Mouse (Mus musculus) kidney, embryonic 16.5 days (tissue): Measurements from ENCODE around the gene Fam184b. TPM values are rescaled to one million over a fixed set of nuclear protein-coding genes. Genes with fewer than 3 reads are reported as not detected.

Source experiments
- ATAC-seq: fragments of 200-750 bp; cut with Nextera tagmentation; 2 replicates; pipeline ENCODE4 v1.8.0; 2017; ENCODE audit warnings: moderate TSS enrichment; ENCODE audit not compliant: low FRiP score, low TSS enrichment
- H3K27ac ChIP-seq: fragments of 300-500 bp; sonication (generic); 2 replicates; pipeline ENCODE4 v1.5.1; 2014; ENCODE audit warnings: low read length
- H3K27me3 ChIP-seq: fragments of 300-500 bp; sonication (generic); 2 replicates; pipeline ENCODE4 v1.6.1; 2014; ENCODE audit warnings: low read length, control low read depth, mixed read lengths; ENCODE audit not compliant: insufficient read depth
- H3K36me3 ChIP-seq: fragments of 300-500 bp; sonication (generic); 2 replicates; pipeline ENCODE4 v1.6.1; 2014; ENCODE audit warnings: low read length, control low read depth, mixed read lengths; ENCODE audit not compliant: insufficient read depth
- H3K4me1 ChIP-seq: fragments of 300-500 bp; sonication (generic); 2 replicates; pipeline ENCODE4 v1.6.1; 2014; ENCODE audit warnings: low read length, control low read depth, mixed read lengths; ENCODE audit not compliant: insufficient read depth
- H3K4me2 ChIP-seq: fragments of 300-500 bp; sonication (generic); replicated peaks from 2 replicates; pipeline ENCODE4 v1.6.1; 2014; ENCODE audit warnings: low read depth, low read length
- H3K4me3 ChIP-seq: fragments of 300-500 bp; sonication (generic); 2 replicates; pipeline ENCODE4 v1.5.1; 2014; ENCODE audit warnings: mild to moderate bottlenecking, low read length
- H3K9ac ChIP-seq: fragments of 300-500 bp; sonication (generic); replicated peaks from 2 replicates; pipeline ENCODE4 v1.6.1; 2014; ENCODE audit warnings: low read length
- H3K9me3 ChIP-seq: fragments of 300-500 bp; sonication (generic); 2 replicates; pipeline ENCODE4 v1.6.1; 2016; ENCODE audit warnings: low read length, control low read depth
- WGBS: fragments of 180-500 bp; shearing (Covaris S2); extraction: QIAGEN DNeasy Blood & Tissue Kit; methylation state at CpG from one replicate; pipeline ENCODE4 v1.1.7; 2014; 5-methylcytosine and 5-hydroxymethylcytosine counted together
- polyA plus RNA-seq: library from polyadenylated mRNA; unstranded; fragments of >200 nt; fragmentation: Nextera tagmentation; extraction: Ambion mirVana; gene quantifications from 2 replicates; pipeline ENCODE4 v1.2.1, GENCODE M21; 2015

Fam184b gene
- 1.5 and 1.7 TPM in 2 replicates for polyA plus RNA-seq

GRCm38 (mm10) chr5:45638806-45639714, at the start of gene Fam184b:
TSS of gene Fam184b (minus strand) at chr5:45639614.
- Histone ChIP-seq H3K9me3 (no peaks in the 10 kb centered on the region), H3K27me3 (peaks cover 12% of the 10 kb centered on the region; the same call in 1 of the 2 replicates), H3K9ac (peak within 1 kb of the TSS; percentile 66), H3K4me2 (peak within 1 kb of the TSS; percentile 99), H3K4me1 (peaks cover 12% of the 10 kb centered on the region), H3K36me3 (no peaks in the 10 kb centered on the region), H3K4me3 (peak within 1 kb of the TSS; percentile 66), H3K27ac (no peak within 1 kb of the TSS)
- ATAC-seq, result peak; percentile 88
- WGBS, result under 1% methylated on average over 48 of the region's 48 CpGs

- peaks cover 18% of the 10 kb centered on the region for H3K36me3 ChIP-seq
- no peaks in the 10 kb centered on the region for H3K27me3 ChIP-seq
- 86% methylated on average over 4 of the region's 4 CpGs for WGBS
- H3K4me2 ChIP-seq, result no peak overlapping the region
- H3K9ac ChIP-seq, result no peak overlapping the region
- no peak overlapping the region for H3K27ac ChIP-seq
- no peak for ATAC-seq
- H3K9me3 ChIP-seq, result no peaks in the 10 kb centered on the region
- H3K4me1 ChIP-seq, result no peaks in the 10 kb centered on the region
- no peak overlapping the region for H3K4me3 ChIP-seq
Observed at GRCm38 (mm10) chr5:45689152-45689551, 49.7 kb upstream of the Fam184b start.

- Histone ChIP-seq H3K9me3 (no peaks in the 10 kb centered on the region), H3K4me3 (no peak overlapping the region), H3K36me3 (peaks cover 18% of the 10 kb centered on the region), H3K4me1 (no peaks in the 10 kb centered on the region), H3K27me3 (no peaks in the 10 kb centered on the region), H3K27ac (no peak overlapping the region), H3K4me2 (no peak overlapping the region), H3K9ac (no peak overlapping the region)
- no peak for ATAC-seq
- WGBS, result 95% methylated on average over 3 of the region's 3 CpGs
Observed at GRCm38 (mm10) chr5:45686223-45686622, 46.8 kb upstream of the Fam184b start.

GRCm38 (mm10) chr5:45685243-45685642, 45.8 kb upstream of the Fam184b start:
- Histone ChIP-seq H3K36me3 (peaks cover 18% of the 10 kb centered on the region), H3K27ac (no peak overlapping the region), H3K4me2 (no peak overlapping the region), H3K9me3 (no peaks in the 10 kb centered on the region), H3K4me1 (no peaks in the 10 kb centered on the region), H3K9ac (no peak overlapping the region), H3K4me3 (no peak overlapping the region), H3K27me3 (no peaks in the 10 kb centered on the region)
- no peak for ATAC-seq
- WGBS, result 85% methylated on average over 2 of the region's 2 CpGs

GRCm38 (mm10) chr5:45683388-45683787, 44.0 kb upstream of the Fam184b start:
- ATAC-seq, result no peak
- Histone ChIP-seq H3K27ac (no peak overlapping the region), H3K4me1 (no peaks in the 10 kb centered on the region), H3K27me3 (no peaks in the 10 kb centered on the region), H3K4me3 (no peak overlapping the region), H3K4me2 (no peak overlapping the region), H3K9ac (no peak overlapping the region), H3K36me3 (peaks cover 8% of the 10 kb centered on the region; the same call in 1 of the 2 replicates), H3K9me3 (no peaks in the 10 kb centered on the region)
- 87% methylated on average over 1 of the region's 1 CpGs for WGBS

- Histone ChIP-seq H3K27me3 (no peaks in the 10 kb centered on the region), H3K27ac (no peak overlapping the region), H3K4me2 (no peak overlapping the region), H3K4me3 (no peak overlapping the region), H3K36me3 (peaks cover 20% of the 10 kb centered on the region; the same call in 1 of the 2 replicates), H3K9me3 (no peaks in the 10 kb centered on the region), H3K9ac (no peak overlapping the region), H3K4me1 (no peaks in the 10 kb centered on the region)
- no peak for ATAC-seq
Observed at GRCm38 (mm10) chr5:45679955-45680354, 40.5 kb upstream of the Fam184b start.

GRCm38 (mm10) chr5:45677639-45678038, 38.2 kb upstream of the Fam184b start:
- Histone ChIP-seq H3K4me2 (no peak overlapping the region), H3K27me3 (no peaks in the 10 kb centered on the region), H3K9ac (no peak overlapping the region), H3K36me3 (peaks cover 20% of the 10 kb centered on the region; the same call in 1 of the 2 replicates), H3K9me3 (no peaks in the 10 kb centered on the region), H3K4me1 (no peaks in the 10 kb centered on the region), H3K4me3 (no peak overlapping the region), H3K27ac (no peak overlapping the region)
- WGBS, result 77% methylated on average over 4 of the region's 4 CpGs
- ATAC-seq, result no peak

GRCm38 (mm10) chr5:45675032-45675431, 35.6 kb upstream of the Fam184b start:
- H3K4me3 ChIP-seq, result no peak overlapping the region
- no peak overlapping the region for H3K27ac ChIP-seq
- no peaks in the 10 kb centered on the region for H3K9me3 ChIP-seq
- H3K4me2 ChIP-seq, result no peak overlapping the region
- H3K4me1 ChIP-seq, result peaks cover 5% of the 10 kb centered on the region
- no peak for ATAC-seq
- peaks cover 19% of the 10 kb centered on the region; the same call in 1 of the 2 replicates for H3K36me3 ChIP-seq
- no peak overlapping the region for H3K9ac ChIP-seq
- WGBS, result 93% methylated on average over 1 of the region's 1 CpGs
- H3K27me3 ChIP-seq, result no peaks in the 10 kb centered on the region

- Histone ChIP-seq H3K36me3 (peaks cover 9% of the 10 kb centered on the region; the same call in 1 of the 2 replicates), H3K27me3 (no peaks in the 10 kb centered on the region), H3K9me3 (no peaks in the 10 kb centered on the region), H3K4me1 (peaks cover 10% of the 10 kb centered on the region), H3K4me3 (peak overlapping the region; percentile 77), H3K27ac (no peak overlapping the region), H3K4me2 (peak overlapping the region; percentile 89), H3K9ac (peak overlapping the region; percentile 53)
- 45% methylated on average over 5 of the region's 5 CpGs for WGBS
- ATAC-seq, result no peak
Observed at GRCm38 (mm10) chr5:45670894-45671494, 31.6 kb upstream of the Fam184b start.

GRCm38 (mm10) chr5:45670280-45670670, 30.9 kb upstream of the Fam184b start:
- peak overlapping the region; percentile 85 for H3K9ac ChIP-seq
- H3K27me3 ChIP-seq, result no peaks in the 10 kb centered on the region
- peaks cover 10% of the 10 kb centered on the region for H3K4me1 ChIP-seq
- H3K4me3 ChIP-seq, result peak overlapping the region; percentile 77
- WGBS, result under 1% methylated on average over 13 of the region's 13 CpGs
- no peaks in the 10 kb centered on the region for H3K9me3 ChIP-seq
- ATAC-seq, result no peak
- peaks cover 5% of the 10 kb centered on the region; the same call in 1 of the 2 replicates for H3K36me3 ChIP-seq
- H3K27ac ChIP-seq, result peak overlapping the region; percentile 80
- peak overlapping the region; percentile 89 for H3K4me2 ChIP-seq
